Mouse (Mus musculus) liver, embryonic 15.5 days (tissue): ENCODE measurements around the gene Adora3. TPM values are rescaled to one million over a fixed set of nuclear protein-coding genes. Genes with fewer than 3 reads are reported as not detected.

Experiments
- ATAC-seq: fragments of 200-750 bp; cut with Nextera tagmentation; 2 replicates; pipeline ENCODE4 v1.8.0; 2017; ENCODE audit warnings: moderate number of reproducible peaks, mild to moderate bottlenecking, moderate library complexity; ENCODE audit not compliant: insufficient read depth
- H3K27ac ChIP-seq: fragments of 300-500 bp; sonication (generic); replicated peaks from 2 replicates; pipeline ENCODE4 v1.5.1; 2015; ENCODE audit warnings: mild to moderate bottlenecking, inconsistent platforms
- H3K27me3 ChIP-seq: fragments of 300-500 bp; sonication (generic); 2 replicates; pipeline ENCODE4 v1.6.1; 2015; ENCODE audit warnings: mild to moderate bottlenecking, inconsistent platforms
- H3K36me3 ChIP-seq: fragments of 300-500 bp; sonication (generic); replicated peaks from 2 replicates; pipeline ENCODE4 v1.6.1; 2015; ENCODE audit warnings: moderate library complexity, mild to moderate bottlenecking, inconsistent platforms
- H3K4me1 ChIP-seq: fragments of 300-500 bp; sonication (generic); replicated peaks from 2 replicates; pipeline ENCODE4 v1.6.1; 2015; ENCODE audit warnings: inconsistent platforms
- H3K4me2 ChIP-seq: fragments of 300-500 bp; sonication (generic); 2 replicates; pipeline ENCODE4 v1.6.1; 2015; ENCODE audit warnings: moderate library complexity, mild to moderate bottlenecking, inconsistent platforms
- H3K4me3 ChIP-seq: fragments of 300-500 bp; sonication (generic); replicated peaks from 2 replicates; pipeline ENCODE4 v1.5.1; 2015; ENCODE audit warnings: mild to moderate bottlenecking, inconsistent platforms
- H3K9ac ChIP-seq: fragments of 300-500 bp; sonication (generic); 2 replicates; pipeline ENCODE4 v1.6.1; 2015; ENCODE audit warnings: moderate library complexity, mild to moderate bottlenecking, inconsistent platforms
- H3K9me3 ChIP-seq: fragments of 300-500 bp; sonication (generic); replicated peaks from 2 replicates; pipeline ENCODE4 v1.6.1; 2016; ENCODE audit warnings: inconsistent platforms
- WGBS: fragments of 180-500 bp; shearing (Covaris S2); methylation state at CpG from one replicate; pipeline ENCODE4 v1.1.7; 2015; ENCODE audit warnings: mixed read lengths; ENCODE audit not compliant: insufficient replicate concordance; 5-methylcytosine and 5-hydroxymethylcytosine counted together
- polyA plus RNA-seq: library from polyadenylated mRNA; unstranded; fragments of >200 nt; fragmentation: Nextera tagmentation; extraction: Ambion mirVana; gene quantifications from 2 replicates; pipeline ENCODE4 v1.2.1, GENCODE M21; 2015

The Adora3 gene
- polyA plus RNA-seq, 1 experiment from 2014 or later, result 0.64 TPM

DNA sequence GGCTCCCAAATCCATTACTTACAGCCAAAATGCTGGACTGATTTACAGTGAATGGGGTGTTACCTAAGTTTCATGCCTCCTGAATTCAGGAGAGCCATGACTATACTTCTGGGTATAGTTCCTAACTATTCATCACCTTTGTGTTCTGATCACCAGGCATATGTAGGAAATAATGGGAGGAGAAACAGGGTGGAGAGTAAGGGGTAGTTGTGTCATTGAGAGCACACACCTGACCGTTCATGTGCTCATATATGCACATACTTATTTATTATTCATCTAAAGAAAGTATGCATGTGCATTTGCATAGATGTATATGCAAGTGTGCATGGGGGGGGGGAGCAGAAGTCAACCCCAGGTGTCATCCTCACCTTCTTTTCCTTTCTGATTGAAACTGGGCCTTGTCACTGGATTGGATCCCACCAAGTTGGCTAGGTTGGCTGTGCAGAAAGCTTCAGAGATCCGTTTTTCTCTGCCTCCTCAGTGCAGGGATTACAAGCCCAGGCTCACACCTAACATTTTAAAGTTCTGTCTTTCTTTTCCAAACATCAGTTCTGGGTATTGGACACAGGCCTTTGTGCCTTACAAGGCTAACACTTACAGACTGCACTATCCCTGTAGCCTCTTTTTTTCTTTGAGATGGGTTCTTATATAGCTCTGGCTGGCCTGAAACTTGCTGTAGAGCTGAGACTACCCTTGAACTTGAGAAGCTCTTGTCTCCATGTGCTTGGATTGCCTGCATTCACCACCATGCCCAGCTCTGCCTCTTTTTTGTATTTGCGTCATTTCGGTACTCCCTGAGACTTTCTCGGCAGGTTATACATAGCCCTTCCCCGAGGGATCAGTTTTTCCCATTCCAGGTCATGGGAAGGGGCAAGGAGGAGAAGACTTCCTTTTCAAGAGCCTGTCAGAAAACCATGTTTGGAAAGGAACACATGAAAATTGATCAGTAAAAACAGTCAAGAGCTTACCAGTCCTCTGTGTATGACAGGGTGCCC, 3.1 kb downstream of the Adora3 start:
- Histone ChIP-seq H3K4me2 (no peak overlapping the region), H3K9ac (no peak overlapping the region), H3K4me3 (no peak overlapping the region), H3K36me3 (no peaks in the 10 kb centered on the region), H3K27me3 (peaks cover 8% of the 10 kb centered on the region; the same call in 1 of the 2 replicates), H3K4me1 (peaks cover 3% of the 10 kb centered on the region; the same call in 1 of the 2 replicates), H3K9me3 (no peaks in the 10 kb centered on the region), H3K27ac (no peak overlapping the region)
- ATAC-seq, result no peak
- WGBS, result 62% methylated on average over 6 of the region's 6 CpGs

DNA sequence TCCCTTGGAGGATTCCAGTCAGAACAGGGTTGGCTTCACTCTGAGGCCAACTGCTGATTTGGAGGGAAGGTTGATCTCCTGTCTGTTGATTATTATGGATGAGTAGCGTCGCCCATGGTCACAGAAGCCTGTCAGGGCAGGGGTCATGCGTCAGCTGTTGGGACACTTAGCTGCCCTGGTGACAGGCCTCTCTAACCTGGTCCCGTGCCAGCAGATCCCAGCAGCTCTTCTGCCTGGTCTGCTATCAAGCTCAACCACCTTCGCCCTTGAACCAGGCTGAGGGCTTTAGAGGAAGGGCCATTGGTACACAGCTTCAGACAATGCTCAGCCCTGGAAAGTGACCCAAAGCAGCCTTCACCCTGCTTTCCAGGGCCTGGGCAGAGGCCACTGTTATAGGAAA, 5.4 kb downstream of the Adora3 start:
- no peak overlapping the region for H3K9ac ChIP-seq
- ATAC-seq, result no peak
- H3K9me3 ChIP-seq, result no peaks in the 10 kb centered on the region
- 50% methylated on average over 5 of the region's 5 CpGs for WGBS
- no peak overlapping the region for H3K4me2 ChIP-seq
- no peaks in the 10 kb centered on the region for H3K36me3 ChIP-seq
- H3K27ac ChIP-seq, result no peak overlapping the region
- H3K4me1 ChIP-seq, result peaks cover 3% of the 10 kb centered on the region; the same call in 1 of the 2 replicates
- no peak overlapping the region for H3K4me3 ChIP-seq
- peaks cover 8% of the 10 kb centered on the region; the same call in 1 of the 2 replicates for H3K27me3 ChIP-seq

DNA sequence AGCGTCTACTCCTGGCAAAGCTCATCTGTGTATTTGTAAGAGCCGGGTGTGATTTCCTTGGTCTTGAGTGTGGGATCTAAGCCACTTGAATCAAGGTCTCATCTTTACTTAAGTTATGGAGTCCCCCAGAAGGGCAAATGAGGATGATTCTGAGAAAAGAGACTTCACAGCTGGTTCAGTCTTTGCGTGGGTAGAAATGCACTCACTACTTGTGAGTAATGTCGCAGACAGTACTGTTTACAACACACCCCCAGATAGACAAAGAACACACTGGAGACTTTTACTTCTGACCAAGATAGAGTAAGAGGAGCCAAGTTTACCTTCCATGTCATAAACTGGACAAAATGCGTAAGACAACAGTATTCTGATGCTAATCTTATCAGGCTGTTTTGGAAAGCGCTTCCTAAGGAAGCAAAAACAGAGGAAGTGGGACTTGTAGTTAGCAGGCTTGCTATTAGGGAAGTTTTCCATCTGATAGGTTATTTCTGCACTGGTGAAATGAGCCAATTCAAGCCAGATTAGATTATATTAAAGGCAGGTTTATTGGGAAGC, 6.7 kb downstream of the Adora3 start:
- peaks cover 3% of the 10 kb centered on the region; the same call in 1 of the 2 replicates for H3K4me1 ChIP-seq
- no peaks in the 10 kb centered on the region for H3K36me3 ChIP-seq
- H3K9ac ChIP-seq, result no peak overlapping the region
- WGBS, result 68% methylated on average over 6 of the region's 6 CpGs
- H3K27ac ChIP-seq, result no peak overlapping the region
- peaks cover 4% of the 10 kb centered on the region; the same call in 1 of the 2 replicates for H3K27me3 ChIP-seq
- no peak overlapping the region for H3K4me3 ChIP-seq
- H3K9me3 ChIP-seq, result no peaks in the 10 kb centered on the region
- ATAC-seq, result no peak
- no peak overlapping the region for H3K4me2 ChIP-seq

DNA sequence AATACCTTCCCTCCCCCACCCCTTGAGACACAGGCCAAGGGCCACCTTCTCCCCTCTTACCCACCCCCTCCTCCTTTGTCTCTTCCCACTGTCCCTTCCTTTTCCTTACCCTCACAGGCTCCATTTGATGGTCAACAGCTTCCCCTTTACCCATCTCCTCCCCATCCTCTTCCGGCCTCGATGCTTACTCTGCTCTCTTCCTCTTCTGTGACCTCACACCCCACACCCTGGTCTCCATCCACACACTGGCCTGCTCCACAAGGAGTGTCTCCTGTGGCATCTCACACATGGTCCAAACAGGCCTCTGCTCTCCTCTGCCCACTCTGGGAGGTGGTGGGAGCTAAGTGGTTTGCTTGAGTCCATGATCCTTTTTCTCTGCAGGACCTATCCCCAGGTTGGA, 7.3 kb downstream of the Adora3 start:
- WGBS, result 31% methylated on average over 2 of the region's 2 CpGs
- Histone ChIP-seq H3K27me3 (no peaks in the 10 kb centered on the region; the same call in 1 of the 2 replicates), H3K9ac (no peak overlapping the region), H3K9me3 (no peaks in the 10 kb centered on the region), H3K4me1 (0 out of 2 replicates have a peak, but pooled peaks cover 3% of the 10 kb centered on the region), H3K36me3 (no peaks in the 10 kb centered on the region), H3K4me3 (no peak overlapping the region), H3K27ac (no peak overlapping the region), H3K4me2 (no peak overlapping the region)
- no peak for ATAC-seq

DNA sequence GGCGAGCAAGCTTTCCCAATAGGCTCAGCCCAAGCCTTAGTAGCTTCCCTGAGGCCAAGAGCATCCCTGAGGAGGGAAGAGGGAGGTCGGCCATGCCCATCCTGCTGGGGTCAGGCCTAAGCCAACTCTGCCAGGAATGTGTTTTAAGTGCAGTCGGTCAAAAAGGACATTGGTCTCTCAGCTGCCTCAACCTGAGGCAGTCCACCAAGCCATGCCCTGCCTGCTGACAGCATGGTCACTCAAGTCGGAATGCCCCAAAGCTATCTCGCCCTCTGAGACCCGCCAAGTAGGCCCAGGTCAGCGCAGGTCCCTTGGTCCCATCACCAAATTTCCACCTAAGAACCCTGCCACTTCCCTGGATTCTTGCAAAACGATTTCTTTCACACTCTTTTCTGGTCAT, 8.1 kb downstream of the Adora3 start:
- no peaks in the 10 kb centered on the region for H3K9me3 ChIP-seq
- H3K4me1 ChIP-seq, result 0 out of 2 replicates have a peak, but pooled peaks cover 3% of the 10 kb centered on the region
- no peaks in the 10 kb centered on the region; the same call in 1 of the 2 replicates for H3K27me3 ChIP-seq
- WGBS, result 60% methylated on average over 8 of the region's 8 CpGs
- no peak overlapping the region for H3K9ac ChIP-seq
- no peaks in the 10 kb centered on the region for H3K36me3 ChIP-seq
- no peak overlapping the region for H3K27ac ChIP-seq
- no peak for ATAC-seq
- H3K4me3 ChIP-seq, result no peak overlapping the region
- H3K4me2 ChIP-seq, result no peak overlapping the region

DNA sequence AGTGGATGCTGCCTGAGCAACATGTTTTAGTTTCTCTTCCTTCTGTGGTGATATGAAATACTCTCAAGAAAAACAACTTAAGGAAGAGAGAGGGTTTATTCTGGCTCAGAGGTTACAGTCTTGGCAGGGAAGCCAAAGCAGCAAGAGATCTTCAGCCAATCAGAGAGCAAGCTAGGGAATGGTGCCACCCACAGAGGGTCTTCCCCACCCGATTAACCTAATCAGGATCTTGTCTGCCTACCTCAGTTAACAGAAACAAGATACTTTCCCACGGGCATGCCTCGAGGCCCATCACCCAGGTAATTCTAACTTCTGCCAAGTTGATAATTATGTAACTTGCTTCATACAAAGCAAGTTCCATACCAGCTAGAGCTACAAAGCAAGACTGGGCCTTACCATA, 9.8 kb downstream of the Adora3 start:
- Histone ChIP-seq H3K9me3 (no peaks in the 10 kb centered on the region), H3K36me3 (no peaks in the 10 kb centered on the region), H3K27me3 (no peaks in the 10 kb centered on the region; the same call in 1 of the 2 replicates), H3K4me2 (no peak overlapping the region), H3K9ac (no peak overlapping the region), H3K4me3 (no peak overlapping the region), H3K27ac (no peak overlapping the region), H3K4me1 (0 out of 2 replicates have a peak, but pooled peaks cover 3% of the 10 kb centered on the region)
- 24% methylated on average over 3 of the region's 3 CpGs for WGBS
- no peak for ATAC-seq

DNA sequence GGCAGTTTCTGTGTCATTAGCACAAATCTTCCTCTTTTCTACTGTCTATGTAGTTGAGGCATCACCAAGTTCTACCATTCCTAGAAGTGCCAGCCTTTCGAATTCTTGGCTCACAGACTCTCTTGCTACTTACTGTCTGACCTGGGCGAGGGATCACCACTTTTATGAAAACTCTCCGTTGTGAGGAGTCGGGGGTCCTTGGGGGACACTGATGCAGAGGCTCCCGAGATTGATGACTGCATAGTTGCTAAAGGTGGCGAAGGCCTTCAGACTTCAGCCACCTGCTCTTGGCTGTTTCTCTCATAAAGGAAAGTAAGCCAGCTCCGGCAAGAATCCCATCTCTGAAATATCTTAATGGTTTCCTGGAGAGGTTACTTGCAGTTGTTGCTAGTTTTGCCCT, 11.4 kb downstream of the Adora3 start:
- Histone ChIP-seq H3K4me2 (no peak overlapping the region), H3K4me1 (no peaks in the 10 kb centered on the region), H3K27me3 (no peaks in the 10 kb centered on the region; the same call in 1 of the 2 replicates), H3K4me3 (no peak overlapping the region), H3K36me3 (no peaks in the 10 kb centered on the region), H3K27ac (no peak overlapping the region), H3K9me3 (no peaks in the 10 kb centered on the region), H3K9ac (no peak overlapping the region)
- ATAC-seq, result no peak
- WGBS, result 69% methylated on average over 7 of the region's 7 CpGs

DNA sequence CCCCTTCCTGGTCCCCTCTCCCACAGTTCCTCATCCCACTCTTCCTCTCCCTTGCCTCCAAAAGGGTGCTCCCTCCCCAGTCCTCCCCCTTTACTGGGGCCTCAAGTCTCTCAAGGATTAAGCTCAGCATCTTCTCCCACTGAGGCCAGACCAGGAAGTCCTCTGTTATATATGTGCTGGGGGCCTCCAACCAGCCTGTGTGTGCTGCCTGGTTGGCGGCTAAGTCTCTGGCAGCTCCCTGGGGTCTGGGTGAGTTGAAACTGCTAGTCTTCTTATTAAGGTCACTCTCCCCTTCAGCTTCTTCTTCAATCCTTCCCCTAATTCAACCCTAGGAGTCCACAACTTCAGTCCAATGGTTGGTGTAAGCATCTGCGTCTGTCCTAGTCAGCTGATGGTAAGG, 12.5 kb downstream of the Adora3 start:
- 76% methylated on average over 2 of the region's 2 CpGs for WGBS
- Histone ChIP-seq H3K27me3 (no peaks in the 10 kb centered on the region; the same call in 1 of the 2 replicates), H3K9me3 (no peaks in the 10 kb centered on the region), H3K4me2 (no peak overlapping the region), H3K4me1 (no peaks in the 10 kb centered on the region), H3K9ac (no peak overlapping the region), H3K27ac (no peak overlapping the region), H3K4me3 (no peak overlapping the region), H3K36me3 (no peaks in the 10 kb centered on the region)
- ATAC-seq, result no peak

DNA sequence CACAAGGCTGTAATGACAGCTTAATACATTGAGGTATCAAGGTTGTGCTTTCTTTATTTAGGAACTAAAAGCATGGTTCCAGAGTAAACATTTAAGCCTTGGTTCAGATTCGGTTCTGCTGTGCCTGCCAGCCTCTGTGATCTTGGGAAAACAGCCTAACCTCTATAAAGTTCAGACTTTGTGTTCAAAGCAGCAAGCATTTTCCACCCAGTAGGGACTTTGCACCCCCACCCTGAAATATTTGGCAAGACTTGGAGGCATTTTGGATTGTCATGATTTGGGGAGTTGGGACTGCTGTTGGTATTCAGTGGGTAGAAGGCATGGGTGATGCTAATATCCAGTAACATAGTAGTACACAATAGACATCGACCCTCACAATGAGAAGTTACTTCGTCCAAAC, 18.3 kb downstream of the Adora3 start:
- no peaks in the 10 kb centered on the region for H3K36me3 ChIP-seq

DNA sequence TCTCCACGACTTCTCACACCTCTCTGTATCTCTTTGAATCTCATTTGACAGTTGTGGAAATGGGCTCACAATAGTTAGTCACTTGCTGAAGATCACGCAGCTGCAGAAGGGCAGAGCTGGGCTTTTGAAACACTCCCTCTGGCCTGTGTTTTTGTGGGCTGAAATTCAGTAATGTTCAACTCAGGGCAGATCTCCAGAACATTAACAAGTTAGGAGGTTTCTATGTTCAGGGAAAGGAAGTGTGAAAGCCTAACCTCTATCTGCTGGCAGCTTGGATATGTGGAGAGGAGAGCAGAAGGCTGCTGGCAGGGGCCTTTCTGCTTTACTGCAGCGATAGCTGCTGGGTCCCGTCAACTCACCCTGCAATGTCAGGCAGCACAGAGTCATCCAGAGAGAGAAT, 19.6 kb downstream of the Adora3 start:
- H3K27me3 ChIP-seq, result peaks cover 9% of the 10 kb centered on the region
- no peaks in the 10 kb centered on the region for H3K36me3 ChIP-seq
- no peak overlapping the region for H3K4me2 ChIP-seq
- ATAC-seq, result no peak
- 52% methylated on average over 4 of the region's 4 CpGs for WGBS
- no peak overlapping the region for H3K27ac ChIP-seq
- H3K9ac ChIP-seq, result no peak overlapping the region
- peaks cover 41% of the 10 kb centered on the region for H3K4me1 ChIP-seq
- H3K9me3 ChIP-seq, result no peaks in the 10 kb centered on the region
- H3K4me3 ChIP-seq, result no peak overlapping the region

More for the DNA sequence above, 18.3 kb downstream of the Adora3 start:
- Histone ChIP-seq H3K27me3 (peaks cover 2% of the 10 kb centered on the region), H3K9ac (no peak overlapping the region), H3K27ac (no peak overlapping the region), H3K4me2 (no peak overlapping the region), H3K4me1 (peaks cover 28% of the 10 kb centered on the region), H3K9me3 (no peaks in the 10 kb centered on the region), H3K4me3 (no peak overlapping the region)
- WGBS, result 56% methylated on average over 3 of the region's 3 CpGs
- ATAC-seq, result no peak

DNA sequence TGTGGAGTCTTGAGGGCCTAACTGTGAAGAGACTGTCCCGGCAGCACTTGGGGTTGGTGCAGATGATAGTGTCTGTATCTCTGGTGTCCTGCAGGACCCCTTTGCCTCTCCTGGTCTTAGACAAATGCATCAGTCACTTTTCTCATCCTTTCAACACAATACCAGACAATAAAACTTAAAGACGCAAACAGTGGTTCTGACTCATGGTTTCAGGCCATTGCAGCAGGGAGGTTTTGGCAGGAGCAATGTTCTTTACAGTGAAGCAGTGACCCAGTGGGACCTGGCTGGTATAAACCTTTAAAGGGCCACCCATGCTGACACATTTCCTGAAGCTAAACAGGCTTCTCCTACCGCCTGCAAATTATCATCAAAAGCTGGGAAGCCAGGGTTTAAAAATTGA, 20.5 kb downstream of the Adora3 start:
- Histone ChIP-seq H3K4me1 (peaks cover 45% of the 10 kb centered on the region), H3K9ac (no peak overlapping the region), H3K27me3 (peaks cover 9% of the 10 kb centered on the region), H3K4me3 (no peak overlapping the region), H3K27ac (0 out of 2 replicates have a peak overlapping the region, but pooled peaks have one; percentile 29), H3K36me3 (no peaks in the 10 kb centered on the region), H3K4me2 (no peak overlapping the region), H3K9me3 (no peaks in the 10 kb centered on the region)
- 51% methylated on average over 3 of the region's 3 CpGs for WGBS
- ATAC-seq, result no peak
